Mouse (Mus musculus) liver, adult 2 months (tissue): Measurements from ENCODE around the gene Gchfr.

Source experiments
- CTCF ChIP-seq: fragments of 200-500 bp; IDR thresholded peaks from 2 replicates; pipeline ENCODE4 v1.5.1; 2011; ENCODE audit warnings: low read depth, low read length, control low read depth
- POLR2A ChIP-seq: fragments of 200-500 bp; IDR thresholded peaks from 2 replicates; pipeline ENCODE4 v1.6.1; 2011; ENCODE audit warnings: low read length, control low read depth; ENCODE audit not compliant: insufficient read depth; ENCODE audit errors: extremely low read depth

GRCm38 (mm10) chr2:119145199-119145598, 22.4 kb upstream of the Gchfr start:
- TF ChIP-seq POLR2A (no peak), CTCF (peak; percentile 58)
